Mouse (Mus musculus): ENCODE measurements around the gene Mrgprb4. TPM values are rescaled to one million over a fixed set of nuclear protein-coding genes. Genes with fewer than 3 reads are reported as not detected.

Gene Mrgprb4
- polyA plus RNA-seq (2012; ENCODE audit: low replicate concordance): not detected in 2 replicates

GRCm38 (mm10) chr7:48199188-48199587 lies at the start of gene Mrgprb4:
Gene Mrgprb4, minus strand, starts transcription at chr7:48199288.

GRCm38 (mm10) chr7:48168919-48169318 lies 30.2 kb downstream of the Mrgprb4 start, which contains the start of gene Mrgprb5:
Gene Mrgprb5, minus strand, starts transcription at chr7:48169019.

Other genes with a start within 250 kb of the Mrgprb4 start
- not detected in 2 replicates for gene Mrgpra4, start 217.2 kb downstream of the Mrgprb4 start, polyA plus RNA-seq (2012; ENCODE audit: low replicate concordance)
- not detected in 2 replicates for gene Mrgprx1, start 171.7 kb downstream of the Mrgprb4 start, polyA plus RNA-seq (2012; ENCODE audit: low replicate concordance)
- not detected in 2 replicates for gene Mrgprb5, start 30.3 kb downstream of the Mrgprb4 start, polyA plus RNA-seq (2012; ENCODE audit: low replicate concordance)
- gene Mrgprb8, start 189.2 kb upstream of the Mrgprb4 start, polyA plus RNA-seq (2012; ENCODE audit: low replicate concordance): not detected in 2 replicates